Mouse (Mus musculus) erythroblast, embryonic 14.5 days (primary cell): Measurements from ENCODE around the gene Tmem88. TPM values are rescaled to one million over a fixed set of nuclear protein-coding genes. Genes with fewer than 3 reads are reported as not detected.

Experiments
- H3K27me3 ChIP-seq: 2 replicates; pipeline ENCODE4 v1.6.1; 2012; ENCODE audit warnings: inconsistent platforms; ENCODE audit not compliant: control insufficient read depth
- H3K36me3 ChIP-seq: 2 replicates; pipeline ENCODE4 v1.6.1; 2012; ENCODE audit warnings: mild to moderate bottlenecking, inconsistent platforms; ENCODE audit not compliant: control insufficient read depth
- H3K4me1 ChIP-seq: 2 replicates; pipeline ENCODE4 v1.6.1; 2012; ENCODE audit warnings: inconsistent platforms; ENCODE audit not compliant: control insufficient read depth
- H3K4me3 ChIP-seq: replicated peaks from 2 replicates; pipeline ENCODE3; 2012; ENCODE audit warnings: moderate library complexity, mild to moderate bottlenecking, inconsistent platforms
- H3K9me3 ChIP-seq: 2 replicates; pipeline ENCODE4 v1.6.1; 2012; ENCODE audit warnings: low read length, inconsistent platforms, mixed read lengths; ENCODE audit not compliant: control insufficient read depth
- GATA1 ChIP-seq: IDR thresholded peaks from 2 replicates; pipeline ENCODE4 v1.6.1; 2012; ENCODE audit warnings: low read length, inconsistent platforms, mixed read lengths
- TAL1 ChIP-seq: IDR thresholded peaks from 3 replicates; pipeline ENCODE4 v1.6.1; 2012; ENCODE audit warnings: low read length, inconsistent platforms, mixed read lengths
- polyA plus RNA-seq: library from polyadenylated mRNA; stranded (reverse); fragments of >175 nt; gene quantifications from 2 replicates; pipeline ENCODE4 v1.2.3, GENCODE M21; 2012

The Tmem88 gene
- polyA plus RNA-seq, 1 experiment: 0.08 TPM

- H3K36me3 ChIP-seq: peaks cover 18% of the 10 kb centered on the region; the same call in 1 of the 2 replicates
- H3K4me1 ChIP-seq: peaks cover 16% of the 10 kb centered on the region
- H3K9me3 ChIP-seq: no peaks in the 10 kb centered on the region
- TF ChIP-seq GATA1 (no peak), TAL1 (no peak)
- no peak overlapping the region for H3K4me3 ChIP-seq
- H3K27me3 ChIP-seq: peaks cover 35% of the 10 kb centered on the region
These were observed 36.0 kb downstream of the Tmem88 start for GRCm38 (mm10) chr11:69362021-69362420.

GRCm38 (mm10) chr11:69357690-69358089 is 40.3 kb downstream of the Tmem88 start:
- H3K4me3 ChIP-seq: no peak overlapping the region
- H3K4me1 ChIP-seq: no peaks in the 10 kb centered on the region
- H3K36me3 ChIP-seq: peaks cover 26% of the 10 kb centered on the region; the same call in 1 of the 2 replicates
- TF ChIP-seq TAL1 (no peak), GATA1 (no peak)
- H3K9me3 ChIP-seq: no peaks in the 10 kb centered on the region
- H3K27me3 ChIP-seq: peaks cover 5% of the 10 kb centered on the region

DNA sequence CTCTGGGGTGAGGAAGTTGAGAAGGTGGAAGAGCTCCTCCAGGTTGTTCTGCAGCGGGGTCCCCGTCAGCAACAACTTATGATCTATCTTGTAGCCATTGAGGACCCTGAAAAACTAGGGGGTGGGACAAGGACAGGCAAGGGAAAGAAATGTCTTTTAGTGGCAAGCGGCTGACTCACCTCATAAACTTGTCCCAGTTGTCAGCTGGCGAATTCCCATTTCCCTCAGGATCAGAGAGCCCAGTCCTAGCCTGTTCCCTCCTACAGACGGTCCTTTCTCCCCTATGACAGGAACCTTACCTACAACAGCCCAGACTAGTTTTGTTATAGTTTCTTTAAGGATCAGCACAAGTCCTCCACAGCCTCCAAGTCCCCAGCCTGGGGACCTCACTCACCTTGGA is 41.5 kb downstream of the Tmem88 start:
- H3K36me3 ChIP-seq: peaks cover 26% of the 10 kb centered on the region; the same call in 1 of the 2 replicates
- H3K4me1 ChIP-seq: no peaks in the 10 kb centered on the region
- TF ChIP-seq TAL1: no peak
- TF ChIP-seq GATA1: no peak
- no peaks in the 10 kb centered on the region for H3K9me3 ChIP-seq
- no peak overlapping the region for H3K4me3 ChIP-seq
- H3K27me3 ChIP-seq: peaks cover 5% of the 10 kb centered on the region

Other genes starting within 250 kb of the Tmem88 start
- not detected in 2 replicates for gene Alox12b, start 241.2 kb downstream of the Tmem88 start, polyA plus RNA-seq
- gene Alox8, start 200.4 kb downstream of the Tmem88 start, polyA plus RNA-seq: not detected in 2 replicates
- not detected in 2 replicates for gene Gucy2e, start 161.2 kb downstream of the Tmem88 start, polyA plus RNA-seq
- gene Cntrob, start 74.5 kb downstream of the Tmem88 start, polyA plus RNA-seq: 3.4 and 4.9 TPM in 2 replicates
- 1.5 and 1.9 TPM in 2 replicates for gene Trappc1, start 74.3 kb downstream of the Tmem88 start, polyA plus RNA-seq
- gene Kcnab3, start 72.0 kb downstream of the Tmem88 start, polyA plus RNA-seq: not detected in 2 replicates
- 0.06 TPM in 1 of 2 replicates, not detected in the other for gene Rnf227, start 57.8 kb downstream of the Tmem88 start, polyA plus RNA-seq
- gene Chd3, start 28.8 kb downstream of the Tmem88 start, polyA plus RNA-seq: 1.1 and 1.8 TPM in 2 replicates
- gene Naa38, start 2.7 kb downstream of the Tmem88 start, polyA plus RNA-seq: 17.5 and 24.2 TPM in 2 replicates
- 0.12 and 0.40 TPM in 2 replicates for gene Cyb5d1, start 2.6 kb downstream of the Tmem88 start, polyA plus RNA-seq
- gene Kdm6b, start 15.4 kb upstream of the Tmem88 start, polyA plus RNA-seq: 0.51 and 0.65 TPM in 2 replicates
- 0.04 TPM in 1 of 2 replicates, not detected in the other for gene Dnah2, start 150.9 kb upstream of the Tmem88 start, polyA plus RNA-seq
- gene Efnb3, start 162.0 kb upstream of the Tmem88 start, polyA plus RNA-seq: 0.15 and 0.20 TPM in 2 replicates
- gene Wrap53, start 182.0 kb upstream of the Tmem88 start, polyA plus RNA-seq: 3.8 and 7.2 TPM in 2 replicates
- gene Trp53, start 182.1 kb upstream of the Tmem88 start, polyA plus RNA-seq: 4.1 and 4.3 TPM in 2 replicates
- gene Atp1b2, start 207.7 kb upstream of the Tmem88 start, polyA plus RNA-seq: 8.1 and 9.1 TPM in 2 replicates
- 0.02 TPM in 1 of 2 replicates, not detected in the other for gene Shbg, start 219.7 kb upstream of the Tmem88 start, polyA plus RNA-seq
- gene Sat2, start 223.8 kb upstream of the Tmem88 start, polyA plus RNA-seq: not detected in 2 replicates
- gene Fxr2, start 234.8 kb upstream of the Tmem88 start, polyA plus RNA-seq: 9.7 and 10.3 TPM in 2 replicates